Mouse (Mus musculus): ENCODE results near the gene Lin52. TPM values are rescaled to one million over a fixed set of nuclear protein-coding genes. Genes with fewer than 3 reads are reported as not detected.
A peak's percentile ranks its signal among the peaks of the same experiment; 100 is the strongest.

Gene Lin52
- polyA plus RNA-seq (2015; fragmentation: Nextera tagmentation; extraction: Ambion mirVana): 28.9 and 29.7 TPM in 2 replicates

DNA sequence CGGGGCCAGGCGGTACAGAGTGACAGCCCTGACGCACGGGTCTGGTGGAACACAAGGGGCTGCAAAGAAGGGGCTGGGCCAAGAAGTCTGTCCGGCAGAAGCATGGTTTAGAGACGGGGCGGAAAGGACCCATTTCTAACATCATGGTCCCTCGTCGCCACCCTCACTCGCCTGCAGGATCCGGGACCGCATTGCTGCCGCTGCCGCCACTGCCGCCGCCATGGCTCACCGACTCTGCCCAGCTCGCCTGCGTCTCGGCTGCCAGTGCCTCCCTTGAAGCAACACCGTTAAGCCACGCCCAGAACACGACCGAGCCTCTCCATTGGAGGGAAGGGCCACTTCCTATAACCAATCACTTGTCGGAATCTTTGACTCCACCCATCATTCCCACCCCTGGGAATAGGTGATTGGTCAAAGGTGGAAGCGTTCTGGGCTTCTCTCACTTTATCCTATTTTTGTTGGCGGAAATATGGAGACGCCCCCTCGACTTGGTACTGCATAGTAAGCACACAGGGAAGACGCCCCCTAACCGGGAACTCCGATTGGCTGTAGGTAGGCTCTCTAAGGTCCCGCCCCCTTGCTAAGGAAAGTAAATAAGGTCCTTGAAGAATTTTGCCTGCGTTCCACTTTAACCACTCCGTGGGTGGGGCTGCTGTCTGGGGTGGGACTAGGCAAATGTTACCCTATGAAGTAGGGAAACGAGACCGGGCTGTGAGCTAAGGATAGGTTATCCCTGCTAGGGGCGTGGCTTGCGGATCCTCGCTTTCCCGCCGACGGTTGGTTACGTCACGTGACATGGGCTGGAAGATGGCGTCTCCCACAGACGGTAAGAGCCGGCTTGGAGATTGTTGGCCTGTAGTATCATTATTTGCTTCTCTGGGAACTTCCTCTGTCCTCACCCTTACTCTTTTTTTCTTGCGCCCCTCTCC, at the start of gene Lin52, which contains the start of gene Aldh6a1:
TSS of gene Lin52 (plus strand) at position 705 of the 929 bp plus-strand sequence.
TSS of gene Aldh6a1 (minus strand) at position 287 of the 929 bp plus-strand sequence.
- Histone ChIP-seq H3K36me3 (no peaks in the 10 kb centered on the region), H3K9me3 (replicated peaks) (no peaks in the 10 kb centered on the region), H3K27me3 (replicated peaks) (no peaks in the 10 kb centered on the region; the same call in 1 of the 2 replicates), H3K27ac (replicated peaks) (peak within 1 kb of the TSS; percentile 86), H3K9ac (replicated peaks) (peak within 1 kb of the TSS; percentile 59), H3K4me2 (peak within 1 kb of the TSS; percentile 98), H3K4me1 (peaks cover 19% of the 10 kb centered on the region), H3K4me3 (replicated peaks) (peak within 1 kb of the TSS; percentile 72)
- under 1% methylated on average over 49 of the region's 49 CpGs for WGBS
- peak; percentile 98 for ATAC-seq (ENCODE audit: low FRiP score)

DNA sequence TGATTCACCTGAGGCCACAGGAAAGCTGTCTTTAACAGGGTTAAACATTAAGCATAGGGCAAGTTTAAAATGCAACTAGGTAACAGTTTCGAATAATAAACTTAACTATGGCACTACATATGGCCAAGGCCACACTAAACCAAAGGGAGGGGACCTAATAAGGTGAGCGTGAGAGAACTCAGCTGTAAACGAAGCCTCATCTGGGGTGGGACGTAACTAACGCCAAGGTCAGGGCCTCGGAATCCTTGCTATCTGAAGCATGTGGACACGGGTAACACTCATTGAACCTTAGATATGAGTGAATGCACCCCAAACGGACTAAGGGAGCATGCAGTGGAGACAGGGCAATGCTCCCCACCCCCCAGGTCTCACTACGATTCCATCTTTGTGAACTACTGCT, 48.3 kb upstream of the Lin52 start:
- Histone ChIP-seq H3K4me3 (replicated peaks) (no peak overlapping the region), H3K4me2 (no peak overlapping the region), H3K36me3 (no peaks in the 10 kb centered on the region), H3K27me3 (replicated peaks) (no peaks in the 10 kb centered on the region), H3K9ac (replicated peaks) (no peak overlapping the region), H3K4me1 (peaks cover 4% of the 10 kb centered on the region), H3K27ac (replicated peaks) (no peak overlapping the region), H3K9me3 (replicated peaks) (no peaks in the 10 kb centered on the region)
- ATAC-seq (ENCODE audit: low FRiP score): no peak
- WGBS: 82% methylated on average over 9 of the region's 9 CpGs

DNA sequence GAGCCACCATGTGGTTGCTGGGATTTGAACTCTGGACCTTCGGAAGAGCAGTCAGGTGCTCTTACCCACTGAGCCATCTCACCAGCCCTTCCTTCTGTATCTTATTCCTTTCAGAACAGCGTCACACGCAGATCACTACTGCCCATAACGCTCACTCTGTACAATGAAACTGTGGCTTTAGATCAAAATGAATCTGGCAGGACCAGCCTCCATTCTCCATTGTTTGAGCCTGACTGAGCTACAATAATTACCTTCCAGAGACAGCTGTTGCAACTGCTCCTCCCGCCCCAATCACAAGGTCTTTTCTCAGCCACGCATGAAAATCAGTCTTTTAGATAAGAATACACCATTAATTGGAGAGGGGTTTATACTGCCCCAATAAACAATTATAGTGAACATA, 46.7 kb upstream of the Lin52 start:
- WGBS: 76% methylated on average over 6 of the region's 6 CpGs
- H3K4me3 ChIP-seq (replicated peaks): no peak overlapping the region
- no peak overlapping the region for H3K9ac ChIP-seq (replicated peaks)

DNA sequence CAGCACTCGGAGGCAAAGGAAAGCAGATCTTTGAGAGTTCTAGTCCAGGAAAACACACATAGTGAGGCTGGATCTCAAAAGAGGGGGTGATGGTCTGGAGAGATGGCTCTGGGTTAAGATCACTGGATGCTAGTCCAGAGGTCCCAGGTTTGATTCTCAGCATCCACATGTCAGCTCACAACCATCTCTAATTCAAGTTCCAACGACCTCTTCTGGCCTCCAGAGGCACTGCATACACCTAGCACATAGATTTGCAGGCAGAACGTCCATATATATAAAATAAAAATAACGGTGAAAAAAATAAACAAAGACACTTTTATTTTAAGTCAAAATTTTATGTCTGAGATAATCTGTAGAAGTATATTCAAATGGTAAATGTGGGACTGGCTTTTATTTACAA, 44.0 kb upstream of the Lin52 start:
- Histone ChIP-seq H3K9ac (replicated peaks) (no peak overlapping the region), H3K4me2 (no peak overlapping the region), H3K4me3 (replicated peaks) (no peak overlapping the region), H3K9me3 (replicated peaks) (no peaks in the 10 kb centered on the region), H3K36me3 (no peaks in the 10 kb centered on the region), H3K27me3 (replicated peaks) (no peaks in the 10 kb centered on the region), H3K4me1 (peaks cover 12% of the 10 kb centered on the region), H3K27ac (replicated peaks) (no peak overlapping the region)
- ATAC-seq (ENCODE audit: low FRiP score): no peak
- 65% methylated on average over 4 of the region's 4 CpGs for WGBS

More for the DNA sequence above, 46.7 kb upstream of the Lin52 start:
- no peaks in the 10 kb centered on the region for H3K36me3 ChIP-seq
- no peaks in the 10 kb centered on the region for H3K9me3 ChIP-seq (replicated peaks)
- no peaks in the 10 kb centered on the region for H3K27me3 ChIP-seq (replicated peaks)
- H3K4me1 ChIP-seq: peaks cover 10% of the 10 kb centered on the region
- no peak for ATAC-seq (ENCODE audit: low FRiP score)
- no peak overlapping the region for H3K4me2 ChIP-seq
- no peak overlapping the region for H3K27ac ChIP-seq (replicated peaks)

DNA sequence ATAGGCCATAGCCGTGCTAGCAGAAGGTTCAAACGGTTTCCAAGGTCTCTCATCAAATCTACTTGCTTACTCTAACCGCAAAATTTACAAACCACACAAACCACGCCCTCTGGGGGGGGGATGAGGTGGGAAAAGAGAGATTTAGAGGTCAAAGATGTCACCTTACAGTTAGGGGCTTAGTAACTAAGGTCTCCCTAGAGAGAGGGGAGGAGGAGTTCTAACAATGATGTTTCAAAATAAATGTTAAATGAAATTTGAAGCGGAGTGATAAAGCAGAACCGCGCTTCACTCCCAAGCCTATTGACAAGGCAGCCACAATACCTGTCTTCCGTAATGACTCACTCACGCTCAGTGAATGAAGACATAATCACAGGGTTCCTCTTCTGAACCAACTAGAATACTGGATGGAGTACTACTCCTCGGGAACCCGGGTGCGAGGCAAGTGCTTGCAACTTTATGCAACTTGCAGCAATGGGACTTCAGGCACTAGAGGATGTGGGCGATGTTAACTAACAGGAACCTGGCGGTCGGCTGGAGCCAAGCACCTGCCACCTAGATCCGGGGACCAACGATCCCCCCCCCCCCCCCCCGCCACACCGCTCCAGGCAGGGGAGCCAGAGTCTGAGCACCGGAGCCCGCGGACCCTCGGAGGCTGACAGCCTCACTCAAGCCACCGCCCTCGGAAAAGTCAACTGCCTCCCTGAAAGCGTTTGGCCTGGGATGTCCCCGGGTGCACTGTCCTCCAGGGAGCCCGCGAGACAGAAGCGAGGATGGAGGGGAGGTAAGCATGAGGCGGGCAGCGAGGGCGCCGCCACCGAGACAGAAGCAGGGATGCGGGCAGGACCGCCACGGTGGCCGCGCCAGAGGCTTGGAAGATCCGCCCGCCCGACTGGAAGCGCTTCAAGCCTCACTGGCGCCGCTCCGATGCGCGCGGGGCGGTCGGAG, 43.1 kb upstream of the Lin52 start:
- Histone ChIP-seq H3K4me3 (replicated peaks) (peak overlapping the region; percentile 82), H3K27ac (replicated peaks) (peak overlapping the region; percentile 93), H3K4me2 (peak overlapping the region; percentile 86), H3K4me1 (peaks cover 12% of the 10 kb centered on the region), H3K9ac (replicated peaks) (peak overlapping the region; percentile 89), H3K27me3 (replicated peaks) (no peaks in the 10 kb centered on the region), H3K36me3 (no peaks in the 10 kb centered on the region), H3K9me3 (replicated peaks) (no peaks in the 10 kb centered on the region)
- ATAC-seq (ENCODE audit: low FRiP score): peak; percentile 78
- WGBS: 1% methylated on average over 50 of the region's 52 CpGs

DNA sequence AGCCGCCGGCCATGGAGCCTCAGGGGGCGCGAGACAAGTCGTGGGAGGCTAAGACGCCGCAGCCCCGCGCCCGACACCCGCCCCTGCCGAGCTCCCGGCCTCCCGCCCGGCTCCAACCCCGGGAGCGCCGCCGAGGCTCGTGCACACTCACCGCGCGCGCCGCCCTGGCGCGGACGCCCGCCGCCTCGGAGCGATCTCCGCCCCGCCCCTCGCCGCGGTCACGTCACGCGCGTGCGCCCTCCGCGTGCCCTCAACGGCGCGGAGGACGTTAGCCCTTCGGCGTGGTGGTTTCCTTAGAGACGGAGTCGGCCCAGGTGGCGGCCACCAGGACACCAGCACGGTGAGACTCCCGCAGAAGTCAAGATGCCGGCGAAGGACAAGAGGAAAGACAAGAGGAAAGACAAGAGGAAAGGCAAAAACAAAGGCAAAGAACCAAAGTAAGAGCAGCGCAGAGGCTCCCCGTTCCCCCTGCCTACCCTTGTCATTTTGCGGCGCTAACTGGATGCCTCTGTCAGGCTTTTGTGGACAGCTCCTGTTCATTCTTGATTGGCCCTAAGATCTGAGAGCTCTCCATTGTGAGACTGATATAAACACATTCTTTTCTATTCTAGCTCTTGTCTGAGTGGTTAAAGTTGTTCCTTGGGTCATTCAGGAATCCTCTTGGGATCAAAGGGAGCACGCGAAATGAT, 42.3 kb upstream of the Lin52 start, which contains the start of the genes Entpd5 and Bbof1:
TSS of gene Entpd5 (minus strand) at position 211 of the 689 bp plus-strand sequence.
TSS of gene Bbof1 (plus strand) at position 253 of the 689 bp plus-strand sequence.
- Histone ChIP-seq H3K9ac (replicated peaks) (peak within 1 kb of the TSS; percentile 89), H3K9me3 (replicated peaks) (no peaks in the 10 kb centered on the region), H3K4me2 (peak within 1 kb of the TSS; percentile 86), H3K4me3 (replicated peaks) (peak within 1 kb of the TSS; percentile 82), H3K4me1 (peaks cover 12% of the 10 kb centered on the region), H3K27ac (replicated peaks) (peak within 1 kb of the TSS; percentile 93), H3K27me3 (replicated peaks) (no peaks in the 10 kb centered on the region), H3K36me3 (no peaks in the 10 kb centered on the region)
- ATAC-seq (ENCODE audit: low FRiP score): peak; percentile 94
- WGBS: under 1% methylated on average over 61 of the region's 63 CpGs

DNA sequence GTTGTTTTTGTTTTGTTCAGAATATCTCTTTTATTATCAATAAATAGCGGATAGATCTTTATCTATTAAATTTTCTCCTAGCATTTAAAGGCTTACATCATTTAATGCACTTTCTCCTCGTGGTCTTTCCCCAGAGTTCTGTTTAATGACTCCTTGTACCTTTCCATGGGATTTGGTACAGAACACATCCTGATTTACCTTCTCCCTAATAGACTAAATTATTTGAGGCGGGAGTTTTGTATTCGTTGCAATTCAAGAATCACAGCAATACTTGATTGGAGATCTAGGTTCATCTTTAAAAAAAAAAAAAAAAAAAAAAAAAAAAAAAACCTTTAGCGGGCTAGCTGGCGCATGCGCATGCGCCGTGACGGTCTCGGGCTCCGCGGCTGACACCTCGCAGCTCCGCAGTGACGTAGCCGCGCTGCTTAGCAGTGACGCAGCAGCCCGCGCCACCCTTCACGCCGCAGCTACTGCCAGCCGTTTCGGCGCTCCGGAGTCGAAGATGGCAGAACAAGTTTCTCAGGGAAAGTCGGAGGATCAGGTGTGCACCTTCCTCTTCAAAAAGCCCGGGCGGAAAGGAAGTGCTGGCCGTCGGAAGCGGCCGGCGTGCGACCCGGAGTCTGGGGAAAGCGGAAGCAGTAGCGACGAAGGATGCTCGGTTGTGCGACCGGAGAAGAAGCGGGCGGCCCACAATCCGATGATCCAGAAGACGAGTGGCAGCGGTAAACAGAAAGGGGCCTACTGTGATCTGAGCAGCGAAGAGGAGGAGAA, 34.2 kb upstream of the Lin52 start, which contains the start of gene Rnf113a2:
TSS of gene Rnf113a2 (plus strand) at position 363 of the 771 bp plus-strand sequence.
- peak; percentile 95 for ATAC-seq (ENCODE audit: low FRiP score)
- Histone ChIP-seq H3K4me1 (peaks cover 8% of the 10 kb centered on the region), H3K4me2 (peak within 1 kb of the TSS; percentile 78), H3K9me3 (replicated peaks) (no peaks in the 10 kb centered on the region), H3K4me3 (replicated peaks) (peak within 1 kb of the TSS; percentile 58), H3K36me3 (no peaks in the 10 kb centered on the region), H3K9ac (replicated peaks) (peak within 1 kb of the TSS; percentile 55), H3K27ac (replicated peaks) (peak within 1 kb of the TSS; percentile 85), H3K27me3 (replicated peaks) (no peaks in the 10 kb centered on the region)
- 2% methylated on average over 50 of the region's 50 CpGs for WGBS

DNA sequence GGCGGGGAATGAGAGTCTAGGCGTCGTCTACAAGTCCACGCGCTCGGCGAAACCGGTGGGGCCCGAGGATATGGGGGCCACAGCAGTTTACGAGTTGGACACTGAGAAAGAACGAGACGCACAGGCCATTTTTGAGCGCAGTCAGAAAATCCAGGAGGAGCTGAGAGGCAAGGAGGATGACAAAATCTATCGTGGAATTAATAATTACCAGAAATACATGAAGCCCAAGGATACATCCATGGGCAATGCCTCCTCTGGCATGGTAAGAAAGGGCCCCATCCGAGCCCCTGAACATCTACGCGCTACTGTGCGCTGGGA, 33.7 kb upstream of the Lin52 start:
- Histone ChIP-seq H3K9ac (replicated peaks) (peak overlapping the region; percentile 55), H3K9me3 (replicated peaks) (no peaks in the 10 kb centered on the region), H3K27me3 (replicated peaks) (no peaks in the 10 kb centered on the region), H3K4me3 (replicated peaks) (peak overlapping the region; percentile 58), H3K4me2 (peak overlapping the region; percentile 78), H3K27ac (replicated peaks) (peak overlapping the region; percentile 85), H3K4me1 (peaks cover 8% of the 10 kb centered on the region), H3K36me3 (no peaks in the 10 kb centered on the region)
- 30% methylated on average over 18 of the region's 18 CpGs for WGBS
- peak; percentile 56; the same call in 1 of the 2 replicates for ATAC-seq (ENCODE audit: low FRiP score)

DNA sequence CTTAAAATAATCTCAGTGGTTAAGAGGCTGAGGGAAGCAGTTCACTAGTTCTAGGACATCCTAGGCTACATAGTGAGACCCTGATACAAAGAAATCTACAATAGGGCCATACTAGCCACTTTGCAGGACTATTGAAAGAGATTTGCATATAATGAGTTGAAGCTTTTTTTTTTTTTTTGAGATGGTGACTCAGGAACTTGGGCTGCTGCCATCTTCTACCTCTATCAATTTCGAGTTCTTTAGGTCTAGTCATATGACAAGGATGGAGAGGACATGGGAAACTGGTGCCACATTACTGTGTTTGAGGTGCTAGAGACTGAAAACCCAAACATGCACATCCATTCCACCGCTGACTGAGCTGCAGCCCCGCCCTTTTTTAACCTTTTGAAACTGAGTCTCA, 27.2 kb upstream of the Lin52 start:
- no peak for ATAC-seq (ENCODE audit: low FRiP score)
- no peaks in the 10 kb centered on the region for H3K27me3 ChIP-seq (replicated peaks)
- no peak overlapping the region for H3K4me3 ChIP-seq (replicated peaks)
- H3K9ac ChIP-seq (replicated peaks): no peak overlapping the region
- no peaks in the 10 kb centered on the region for H3K9me3 ChIP-seq (replicated peaks)
- H3K27ac ChIP-seq (replicated peaks): no peak overlapping the region
- no peak overlapping the region for H3K4me2 ChIP-seq
- no peaks in the 10 kb centered on the region for H3K4me1 ChIP-seq
- 66% methylated on average over 3 of the region's 3 CpGs for WGBS
- 0 out of 2 replicates have a peak, but pooled peaks cover 7% of the 10 kb centered on the region for H3K36me3 ChIP-seq

DNA sequence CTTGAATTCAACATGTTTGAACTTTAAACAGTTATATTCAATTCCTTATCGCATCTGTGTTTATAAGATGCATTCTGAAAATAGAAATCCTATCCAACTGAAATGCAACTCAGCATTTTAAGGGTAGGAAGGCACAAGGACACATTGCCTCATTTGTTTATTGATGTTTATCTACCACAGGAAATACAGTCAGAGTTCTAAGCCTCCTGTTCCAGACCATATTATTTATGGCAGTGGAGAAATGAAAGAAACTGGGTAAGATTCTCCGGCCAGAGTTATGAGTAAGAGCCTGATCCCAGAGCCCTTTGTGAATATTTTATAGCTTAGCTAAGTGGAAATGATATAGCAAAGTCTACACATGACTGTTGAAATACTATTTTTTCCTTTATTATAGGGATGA, 21.4 kb upstream of the Lin52 start:
- Histone ChIP-seq H3K27ac (replicated peaks) (no peak overlapping the region), H3K4me1 (no peaks in the 10 kb centered on the region), H3K9ac (replicated peaks) (no peak overlapping the region), H3K4me2 (no peak overlapping the region), H3K27me3 (replicated peaks) (no peaks in the 10 kb centered on the region), H3K9me3 (replicated peaks) (no peaks in the 10 kb centered on the region), H3K4me3 (replicated peaks) (no peak overlapping the region), H3K36me3 (peaks cover 37% of the 10 kb centered on the region)
- 89% methylated on average over 2 of the region's 2 CpGs for WGBS
- no peak for ATAC-seq (ENCODE audit: low FRiP score)
